Mouse (Mus musculus) hindlimb bud, embryonic 11.5 days (tissue): ENCODE data around the gene 1700125H20Rik.

Experiments
- DNase-seq: peaks from one replicate; pipeline ENCODE4 v3.0.0-alpha.2; 2012; ENCODE audit warnings: low read depth, low spot score; ENCODE audit errors: extremely low spot score

The 1700125H20Rik gene

GRCm38 (mm10) chr11:85183284-85183779, 13.1 kb downstream of the 1700125H20Rik start:
- DNase-seq = no peak

GRCm38 (mm10) chr11:85184082-85184481, 13.9 kb downstream of the 1700125H20Rik start:
- no peak for DNase-seq

- no peak for DNase-seq
These were observed 14.6 kb downstream of the 1700125H20Rik start for GRCm38 (mm10) chr11:85184839-85185238.

DNA sequence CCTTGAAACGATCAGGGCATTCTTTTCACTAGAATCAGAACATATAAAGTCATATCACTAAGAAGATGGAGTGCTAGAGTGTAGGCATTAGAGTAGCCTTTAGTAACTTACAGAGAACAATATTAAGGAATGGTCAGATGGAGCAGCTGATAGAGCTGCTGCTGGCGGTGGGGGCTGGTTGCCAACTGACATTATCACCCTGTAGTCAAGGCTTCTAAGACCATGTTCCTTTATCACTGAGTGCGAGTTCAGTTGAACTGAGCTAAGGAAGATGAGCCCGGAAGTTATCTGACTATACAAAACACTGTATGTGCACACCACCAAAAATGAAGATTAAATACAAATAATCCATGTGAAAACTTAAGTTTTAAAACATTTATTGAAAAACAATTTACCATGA, 18.9 kb downstream of the 1700125H20Rik start:
- no peak for DNase-seq

GRCm38 (mm10) chr11:85190741-85191140, 20.5 kb downstream of the 1700125H20Rik start:
- no peak for DNase-seq

DNA sequence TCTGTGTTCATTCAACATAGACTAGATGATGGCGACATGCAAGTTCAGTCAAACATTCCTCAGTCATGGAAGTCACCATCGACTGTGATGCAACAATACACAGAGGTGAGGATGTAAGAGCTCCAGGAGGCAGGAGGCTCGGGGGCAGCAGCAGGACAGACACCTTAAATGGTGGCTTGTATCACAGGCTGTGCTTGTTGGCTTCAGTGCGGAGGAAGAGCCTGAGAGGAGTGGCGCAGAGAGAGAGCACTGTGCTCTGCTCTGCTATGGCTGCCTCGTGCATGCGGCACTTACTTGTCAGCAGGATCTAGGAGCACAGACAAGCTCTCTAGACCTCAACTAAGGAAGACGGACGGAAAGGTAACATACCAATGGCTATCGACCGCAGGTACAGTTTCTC, 24.0 kb downstream of the 1700125H20Rik start:
- no peak for DNase-seq

GRCm38 (mm10) chr11:85196046-85196445, 25.8 kb downstream of the 1700125H20Rik start:
- no peak for DNase-seq

DNA sequence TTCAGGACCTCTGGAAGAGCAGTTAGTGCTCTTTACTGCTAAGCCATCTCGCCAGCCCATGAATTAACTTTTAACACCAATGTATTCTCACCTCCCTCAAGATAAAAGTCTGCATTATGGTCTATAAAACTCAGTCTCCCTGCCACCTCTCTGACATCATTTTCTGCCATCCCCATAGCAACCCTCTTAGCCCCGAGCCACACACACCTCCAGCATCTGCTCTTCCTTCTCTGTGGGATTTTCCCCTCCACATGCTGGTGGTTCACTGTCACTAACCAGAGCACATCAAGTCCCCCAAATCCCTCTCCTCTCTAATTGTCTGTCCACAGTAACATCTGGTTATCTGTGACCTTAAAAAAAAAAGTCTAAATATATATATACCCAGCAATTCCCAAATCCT, 28.7 kb downstream of the 1700125H20Rik start:
- no peak for DNase-seq

DNA sequence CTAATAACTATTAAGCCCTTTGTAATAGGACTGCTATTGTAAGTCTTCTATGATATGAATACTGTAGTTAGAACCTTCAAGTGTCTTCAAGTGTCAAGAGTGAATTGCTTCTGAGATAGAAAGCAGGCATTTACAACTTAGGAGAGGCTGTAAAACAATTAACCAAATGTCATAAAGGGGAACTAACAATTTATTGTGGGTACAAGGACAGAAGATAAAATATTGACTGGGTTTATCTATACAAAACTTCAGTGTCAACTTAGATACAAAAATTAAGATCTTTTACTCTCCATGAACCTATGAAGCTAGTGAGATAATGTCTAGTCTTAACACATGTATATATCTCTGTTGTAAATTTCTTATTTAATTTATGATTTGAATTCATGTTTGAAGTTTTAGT, 36.0 kb downstream of the 1700125H20Rik start:
- DNase-seq = no peak

DNA sequence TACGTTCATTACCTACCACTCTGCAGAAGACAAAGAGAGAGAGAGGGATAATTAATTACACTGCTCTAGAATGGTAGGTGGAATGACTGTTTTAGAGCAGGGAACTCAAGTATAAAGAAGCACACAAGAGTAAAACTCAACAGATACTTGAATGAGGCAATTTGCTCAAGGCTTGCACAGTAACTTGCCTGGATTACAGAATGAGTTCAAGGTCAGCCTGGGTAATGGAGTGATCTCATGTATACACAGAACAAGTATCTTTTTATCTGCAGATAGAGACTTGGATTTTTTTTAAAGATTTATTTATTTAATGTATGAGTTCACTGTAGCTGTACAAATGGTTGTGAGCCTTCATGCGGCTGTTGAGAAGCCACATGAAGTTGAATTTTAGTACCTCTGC, 40.9 kb downstream of the 1700125H20Rik start:
- no peak for DNase-seq

DNA sequence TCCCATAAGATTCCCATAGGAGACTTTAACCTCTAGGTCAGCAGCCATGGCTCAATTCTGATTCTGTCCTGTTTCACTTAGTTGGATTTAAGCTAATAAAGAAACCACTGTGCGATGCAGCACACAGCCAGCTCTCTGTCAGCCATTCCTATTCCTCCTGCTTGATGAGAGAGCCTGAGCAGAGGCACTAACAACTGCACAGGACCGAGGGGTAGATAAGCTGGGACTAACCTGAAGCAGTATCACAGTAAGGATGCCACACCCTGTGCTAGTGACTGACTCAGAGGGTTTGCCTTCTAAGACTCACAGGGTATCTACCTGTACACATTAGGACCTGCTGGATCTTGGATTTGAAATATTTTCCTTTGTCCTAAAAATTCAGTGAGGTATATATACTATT, 43.0 kb downstream of the 1700125H20Rik start:
- DNase-seq = no peak

GRCm38 (mm10) chr11:85214679-85215078, 44.5 kb downstream of the 1700125H20Rik start:
- DNase-seq = no peak

- DNase-seq = no peak
These were observed 48.8 kb downstream of the 1700125H20Rik start for GRCm38 (mm10) chr11:85219014-85219413.

GRCm38 (mm10) chr11:85222561-85222960, 52.4 kb downstream of the 1700125H20Rik start:
- DNase-seq = no peak

DNA sequence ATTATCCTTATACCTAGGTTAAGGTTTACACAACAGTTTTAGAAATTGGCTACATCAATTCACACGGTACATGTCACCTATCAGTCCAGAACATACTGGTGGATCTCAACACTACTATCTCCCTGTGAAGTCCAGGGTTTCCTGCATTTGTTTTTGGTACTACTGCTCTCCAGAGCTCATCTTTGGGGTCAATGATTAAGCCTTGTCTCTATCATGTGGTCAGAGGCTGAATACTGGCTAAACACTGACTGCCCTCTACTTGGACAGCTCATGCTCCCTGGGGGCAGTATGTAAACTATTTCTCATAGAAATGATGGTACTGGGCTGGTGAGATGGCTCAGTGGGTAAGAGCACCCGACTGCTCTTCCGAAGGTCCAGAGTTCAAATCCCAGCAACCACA, 53.0 kb downstream of the 1700125H20Rik start:
- DNase-seq = no peak
